Mouse (Mus musculus) E14TG2a.4 (cell line): ENCODE data around the gene Olfr2.
A peak's percentile ranks its signal among the peaks of the same experiment; 100 is the strongest.
"Not testable (repeated sequence)": the region's sequence is repeated elsewhere in the genome, so short reads cannot be mapped to it uniquely, and the experiment has no call there.

ENCODE experiments used
- H3K27me3 ChIP-seq: 2 replicates; pipeline ENCODE4 v1.6.1; 2014; ENCODE audit warnings: low read length, control low read depth; ENCODE audit not compliant: insufficient read depth
- H3K36me3 ChIP-seq: 2 replicates; pipeline ENCODE4 v1.6.1; 2014; ENCODE audit warnings: low read length, control low read depth; ENCODE audit not compliant: insufficient read depth
- H3K4me1 ChIP-seq: replicated peaks from 2 replicates; pipeline ENCODE4 v1.6.1; 2014; ENCODE audit warnings: low read depth, low read length, control low read depth
- H3K4me3 ChIP-seq: replicated peaks from 2 replicates; pipeline ENCODE4 v1.5.1; 2014; ENCODE audit warnings: mild to moderate bottlenecking, low read length
- H3K9me3 ChIP-seq: 2 replicates; pipeline ENCODE4 v1.6.1; 2014; ENCODE audit warnings: low read length, control low read depth
- CTCF ChIP-seq: conservative IDR thresholded peaks from 2 replicates; pipeline ENCODE4 v1.5.1; 2014; ENCODE audit warnings: low read length
- NANOG ChIP-seq: IDR thresholded peaks from 2 replicates; pipeline ENCODE4 v1.6.1; 2014; ENCODE audit warnings: borderline replicate concordance, low read length, mixed read lengths
- POU5F1 ChIP-seq: IDR thresholded peaks from 2 replicates; pipeline ENCODE4 v1.6.1; 2014; ENCODE audit warnings: low read length, borderline replicate concordance

Gene Olfr2

DNA sequence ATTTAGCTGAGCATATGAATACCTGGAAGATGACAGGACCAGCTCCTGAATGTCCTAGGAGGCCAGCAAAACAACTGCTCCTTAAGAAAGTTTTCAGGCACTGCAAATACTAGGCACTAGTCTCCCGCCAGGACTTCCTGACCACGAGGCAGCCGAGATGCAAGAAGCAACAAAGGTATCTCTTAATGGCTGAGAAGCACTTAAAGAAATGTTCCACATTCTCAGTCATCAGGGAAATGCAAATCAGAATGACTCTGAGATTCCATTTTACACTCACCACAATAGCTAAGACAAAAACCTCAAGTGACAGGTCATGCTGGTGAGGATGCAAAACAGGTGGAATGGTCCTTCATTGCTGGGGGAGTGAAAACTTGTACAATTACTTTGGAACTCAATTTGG is 20.6 kb downstream of the Olfr2 start:
- TF ChIP-seq NANOG (no peak), POU5F1 (no peak), CTCF (no peak)

DNA sequence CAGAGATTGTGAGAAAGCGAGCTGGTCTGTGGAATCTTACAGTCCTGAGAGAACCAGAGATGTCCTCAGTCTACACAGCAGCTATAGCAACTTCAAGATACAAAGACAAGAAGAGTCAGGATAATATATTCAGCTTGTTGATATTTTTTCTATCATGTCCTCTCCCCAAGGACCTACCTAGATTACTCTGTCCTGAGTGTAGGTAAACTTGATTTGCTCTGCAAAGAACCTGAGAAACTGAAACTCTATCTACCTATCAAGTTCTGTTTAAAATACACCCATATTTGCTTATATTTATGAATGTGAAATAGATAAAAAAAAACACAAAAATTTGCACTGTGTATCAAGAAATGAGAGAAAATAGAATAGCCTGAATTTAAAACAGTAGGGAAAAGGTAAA is 30.5 kb downstream of the Olfr2 start, which contains the start of gene Olfr711:
Olfr711 (minus strand) TSS at position 101 of the 400 bp plus-strand sequence.
- TF ChIP-seq CTCF (no peak), POU5F1 (no peak), NANOG (no peak)
- H3K36me3 ChIP-seq = no peaks in the 10 kb centered on the region
- H3K27me3 ChIP-seq = no peaks in the 10 kb centered on the region
- peaks cover 6% of the 10 kb centered on the region; the same call in 1 of the 2 replicates for H3K9me3 ChIP-seq
- no peaks in the 10 kb centered on the region for H3K4me1 ChIP-seq
- no peak within 1 kb of the TSS for H3K4me3 ChIP-seq

More for the DNA sequence above, 20.6 kb downstream of the Olfr2 start:
- 0 out of 2 replicates have a peak, but pooled peaks cover 5% of the 10 kb centered on the region for H3K4me1 ChIP-seq
- no peaks in the 10 kb centered on the region for H3K36me3 ChIP-seq
- peak overlapping the region; percentile 69 for H3K4me3 ChIP-seq
- H3K27me3 ChIP-seq = no peaks in the 10 kb centered on the region
- H3K9me3 ChIP-seq = no peaks in the 10 kb centered on the region

DNA sequence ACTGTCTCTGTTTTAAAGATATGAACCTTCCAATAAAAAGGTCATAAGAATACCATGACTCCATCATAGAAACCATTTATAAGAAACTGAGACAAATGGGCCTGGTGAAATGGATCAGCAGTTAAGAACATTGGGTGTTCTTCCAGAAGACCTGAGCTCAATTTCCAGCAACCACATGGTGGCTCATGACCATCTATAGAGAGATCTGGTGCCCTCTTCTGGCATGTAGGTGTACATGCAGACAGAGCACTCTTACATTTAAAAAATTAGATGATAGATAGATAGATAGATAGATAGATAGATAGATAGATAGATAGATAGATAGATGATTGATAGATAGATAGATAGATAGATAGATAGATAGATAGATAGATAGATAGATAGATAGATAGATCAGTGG is 38.4 kb downstream of the Olfr2 start:
- H3K9me3 ChIP-seq, H3K36me3 ChIP-seq, H3K27me3 ChIP-seq, H3K4me3 ChIP-seq, H3K4me1 ChIP-seq: not testable (repeated sequence)
- peak; percentile 12; the same call in 1 of the 2 replicates for TF ChIP-seq CTCF

DNA sequence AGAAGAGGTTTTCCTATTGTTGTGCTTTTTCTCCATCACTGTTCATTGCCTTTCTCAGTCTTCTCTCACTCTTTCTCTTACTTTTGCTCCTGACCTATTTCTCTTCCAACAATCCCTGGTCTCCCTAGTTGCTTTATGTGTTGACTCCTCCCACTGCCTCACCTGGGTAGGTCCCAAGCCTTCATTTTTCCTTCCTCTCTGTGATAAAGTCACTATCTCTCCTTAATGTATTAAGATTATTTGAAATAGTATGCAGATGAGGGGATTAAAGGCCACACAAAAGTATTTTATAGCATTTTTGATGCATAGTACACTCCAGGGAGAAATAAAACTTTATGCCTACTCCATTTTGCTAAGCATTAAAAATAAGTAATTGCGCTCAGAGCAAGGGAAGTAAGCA is 42.0 kb downstream of the Olfr2 start, which contains the start of gene Olfr6:
Olfr6 (minus strand) TSS at position 101 of the 400 bp plus-strand sequence.
- TF ChIP-seq POU5F1 = no peak
- TF ChIP-seq CTCF = no peak
- no peak for TF ChIP-seq NANOG
- H3K27me3 ChIP-seq = no peaks in the 10 kb centered on the region

DNA sequence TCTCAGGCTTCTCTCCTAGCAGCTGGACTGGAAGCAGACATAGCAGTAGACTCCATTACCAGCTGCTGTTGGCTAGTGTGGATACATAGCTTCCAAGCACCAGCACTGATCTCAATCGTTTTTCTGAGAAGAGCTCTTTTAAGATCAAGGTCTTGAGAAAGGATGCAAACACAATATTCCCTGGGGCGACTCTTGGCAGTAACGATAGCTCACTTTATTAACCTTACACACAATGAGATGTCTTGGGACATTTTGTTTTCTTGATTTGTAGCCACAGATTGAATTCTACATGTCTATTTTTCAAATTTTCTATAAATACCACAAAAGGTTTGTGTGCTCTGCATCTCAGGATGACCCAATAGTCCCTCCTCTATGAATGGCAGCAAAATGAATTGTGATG is 57.7 kb downstream of the Olfr2 start, which contains the start of gene Olfr710:
Olfr710 (minus strand) TSS at position 101 of the 400 bp plus-strand sequence.
- no peak within 1 kb of the TSS for H3K4me3 ChIP-seq
- H3K4me1 ChIP-seq = no peaks in the 10 kb centered on the region
- no peak for TF ChIP-seq NANOG
- TF ChIP-seq CTCF = no peak
- no peak for TF ChIP-seq POU5F1
- no peaks in the 10 kb centered on the region for H3K36me3 ChIP-seq
- no peaks in the 10 kb centered on the region for H3K9me3 ChIP-seq
- H3K27me3 ChIP-seq = no peaks in the 10 kb centered on the region

More for the DNA sequence above, 42.0 kb downstream of the Olfr2 start, which contains the start of gene Olfr6:
- H3K9me3 ChIP-seq = no peaks in the 10 kb centered on the region
- H3K4me3 ChIP-seq = no peak within 1 kb of the TSS
- no peaks in the 10 kb centered on the region for H3K4me1 ChIP-seq
- no peaks in the 10 kb centered on the region for H3K36me3 ChIP-seq
